Mouse (Mus musculus): ENCODE measurements around the gene Cdkl4. TPM values are rescaled to one million over a fixed set of nuclear protein-coding genes. Genes with fewer than 3 reads are reported as not detected.

The Cdkl4 gene
- polyA plus RNA-seq, 1 experiment from 2014 or later: 0.73 TPM

DNA sequence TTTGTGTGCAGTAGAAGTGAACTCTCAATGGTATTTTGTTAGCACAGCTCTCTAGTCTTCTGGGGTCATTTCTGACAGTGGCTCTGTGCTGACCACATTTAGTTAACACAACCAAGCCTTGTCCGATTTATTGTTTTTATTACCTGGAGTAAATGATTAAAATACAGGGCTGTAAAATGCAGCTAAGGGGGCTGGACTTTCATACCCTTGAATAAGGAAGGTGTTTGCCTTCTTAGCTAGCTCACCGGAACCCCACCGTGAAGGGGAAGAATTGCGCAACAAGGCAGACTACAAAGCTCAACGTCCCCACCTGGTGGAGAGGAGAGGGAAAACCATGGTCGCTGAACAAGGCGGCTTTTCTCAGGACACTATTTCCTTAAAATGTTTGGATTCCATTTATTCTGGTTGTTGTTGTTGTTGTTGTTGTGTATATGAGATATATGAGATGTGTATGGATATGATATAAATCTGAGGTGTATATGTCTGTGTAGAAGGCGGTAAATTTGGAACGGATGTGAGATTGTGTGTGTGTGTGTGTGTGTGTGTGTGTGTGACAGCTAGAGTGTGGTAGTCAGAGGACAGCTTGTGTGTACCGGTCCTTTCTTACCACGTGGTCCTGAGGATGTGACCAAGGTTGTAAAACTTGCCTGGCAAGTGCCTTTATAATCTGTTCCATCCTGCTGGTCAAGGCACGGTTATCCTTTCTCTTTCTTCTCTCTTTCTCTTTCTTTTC is 16.8 kb downstream of the Cdkl4 start:
- 18% methylated on average over 12 of the region's 12 CpGs for WGBS
- no peaks in the 10 kb centered on the region for H3K4me1 ChIP-seq
- peak overlapping the region; percentile 44 for H3K4me2 ChIP-seq (replicated peaks)
- no peaks in the 10 kb centered on the region for H3K27me3 ChIP-seq
- H3K4me3 ChIP-seq: no peak overlapping the region
- H3K9me3 ChIP-seq: no peaks in the 10 kb centered on the region
- ATAC-seq (ENCODE audit: low FRiP score, low read depth): peak; percentile 68; the same call in 1 of the 2 replicates
- H3K9ac ChIP-seq: no peak overlapping the region
- H3K36me3 ChIP-seq: peaks cover 12% of the 10 kb centered on the region
- H3K27ac ChIP-seq: no peak overlapping the region

GRCm38 (mm10) chr17:80559745-80560144 is 17.9 kb downstream of the Cdkl4 start:
- Histone ChIP-seq H3K9me3 (no peaks in the 10 kb centered on the region), H3K4me1 (no peaks in the 10 kb centered on the region), H3K27me3 (no peaks in the 10 kb centered on the region), H3K27ac (no peak overlapping the region), H3K4me3 (no peak overlapping the region), H3K4me2 (replicated peaks) (no peak overlapping the region), H3K9ac (no peak overlapping the region), H3K36me3 (peaks cover 12% of the 10 kb centered on the region)
- WGBS: 88% methylated on average over 4 of the region's 4 CpGs
- no peak for ATAC-seq (ENCODE audit: low FRiP score, low read depth)

DNA sequence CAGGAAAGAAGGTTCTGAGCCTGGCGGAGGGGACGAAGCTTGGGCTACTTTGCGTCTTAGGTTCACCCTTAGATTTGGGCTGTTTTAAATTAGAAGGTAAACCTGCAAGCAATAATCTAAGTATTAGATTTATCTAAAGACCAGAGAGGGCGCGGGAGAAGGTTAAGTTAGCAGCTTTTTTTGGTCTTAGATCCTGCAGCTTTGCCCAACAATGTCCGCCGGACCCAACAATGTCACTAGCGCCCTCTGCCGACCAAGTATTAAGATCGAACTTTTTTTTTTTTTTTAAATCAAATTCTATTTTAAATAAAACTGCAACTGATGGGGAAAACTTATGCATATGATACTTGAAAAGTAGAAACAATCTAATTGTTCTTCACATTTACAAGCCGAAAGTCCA is 18.6 kb downstream of the Cdkl4 start:
- H3K4me2 ChIP-seq (replicated peaks): no peak overlapping the region
- peaks cover 9% of the 10 kb centered on the region for H3K36me3 ChIP-seq
- no peak overlapping the region for H3K27ac ChIP-seq
- no peaks in the 10 kb centered on the region for H3K4me1 ChIP-seq
- H3K9ac ChIP-seq: no peak overlapping the region
- no peak for ATAC-seq (ENCODE audit: low FRiP score, low read depth)
- no peaks in the 10 kb centered on the region for H3K27me3 ChIP-seq
- H3K4me3 ChIP-seq: no peak overlapping the region
- H3K9me3 ChIP-seq: no peaks in the 10 kb centered on the region
- WGBS: 34% methylated on average over 11 of the region's 11 CpGs

DNA sequence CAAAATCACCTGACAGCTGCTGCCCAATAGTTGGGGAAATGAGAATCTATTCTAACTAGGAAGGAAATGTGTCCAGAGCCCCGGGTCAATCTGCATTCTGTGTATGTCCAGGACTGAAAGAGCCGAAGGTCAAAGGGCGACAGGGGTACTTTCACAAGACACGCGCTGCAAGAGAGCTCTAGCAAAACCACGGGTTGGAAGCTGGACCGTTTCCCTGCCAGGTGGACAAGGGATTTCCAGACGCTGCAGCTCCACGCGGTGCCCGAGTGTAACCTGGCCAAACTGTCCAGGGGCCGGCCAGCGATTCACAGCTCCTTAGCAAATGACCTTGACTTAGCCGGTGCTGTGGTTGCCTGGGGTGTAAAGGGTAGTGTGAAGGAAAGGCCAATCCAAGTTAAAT is 19.0 kb downstream of the Cdkl4 start:
- Histone ChIP-seq H3K4me2 (replicated peaks) (no peak overlapping the region), H3K9ac (no peak overlapping the region), H3K36me3 (peaks cover 9% of the 10 kb centered on the region), H3K9me3 (no peaks in the 10 kb centered on the region), H3K4me1 (no peaks in the 10 kb centered on the region), H3K27ac (no peak overlapping the region), H3K4me3 (no peak overlapping the region), H3K27me3 (no peaks in the 10 kb centered on the region)
- 75% methylated on average over 14 of the region's 14 CpGs for WGBS
- ATAC-seq (ENCODE audit: low FRiP score, low read depth): no peak

- no peak for ATAC-seq (ENCODE audit: low FRiP score, low read depth)
- WGBS: 93% methylated on average over 5 of the region's 5 CpGs
- Histone ChIP-seq H3K4me1 (no peaks in the 10 kb centered on the region), H3K27ac (no peak overlapping the region), H3K9me3 (no peaks in the 10 kb centered on the region), H3K9ac (no peak overlapping the region), H3K4me3 (no peak overlapping the region), H3K27me3 (no peaks in the 10 kb centered on the region), H3K36me3 (peaks cover 9% of the 10 kb centered on the region), H3K4me2 (replicated peaks) (no peak overlapping the region)
Measured at GRCm38 (mm10) chr17:80557461-80557860, 20.2 kb downstream of the Cdkl4 start.

GRCm38 (mm10) chr17:80553318-80554270 is 24.0 kb downstream of the Cdkl4 start:
- Histone ChIP-seq H3K36me3 (peaks cover 9% of the 10 kb centered on the region), H3K9ac (peak overlapping the region; percentile 72), H3K4me3 (peak overlapping the region; percentile 63), H3K27ac (peak overlapping the region; percentile 63; the same call in 1 of the 2 replicates), H3K4me1 (no peaks in the 10 kb centered on the region), H3K4me2 (replicated peaks) (peak overlapping the region; percentile 63), H3K27me3 (no peaks in the 10 kb centered on the region), H3K9me3 (no peaks in the 10 kb centered on the region)
- WGBS: 4% methylated on average over 35 of the region's 35 CpGs
- ATAC-seq (ENCODE audit: low FRiP score, low read depth): peak; percentile 88

DNA sequence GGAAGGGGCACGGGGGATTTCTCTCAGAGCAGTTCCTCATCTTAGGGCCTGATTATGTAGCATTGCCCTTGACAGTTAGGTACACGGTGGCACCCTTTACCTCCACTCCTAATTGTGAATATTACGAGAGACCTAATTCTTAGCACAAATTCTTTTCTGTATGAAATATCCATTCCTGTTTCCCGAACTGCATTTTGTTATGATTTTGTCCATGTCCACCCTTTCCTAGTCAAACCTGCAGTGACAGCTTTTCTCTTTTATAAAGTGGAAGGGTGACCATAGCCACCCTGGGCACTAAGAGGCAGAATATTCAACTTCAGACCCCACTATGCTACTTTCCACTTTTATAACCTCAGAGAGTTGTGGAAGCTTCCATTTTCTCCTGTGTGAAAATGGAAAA is 25.0 kb downstream of the Cdkl4 start:
- Histone ChIP-seq H3K27me3 (no peaks in the 10 kb centered on the region), H3K4me2 (replicated peaks) (peak overlapping the region; percentile 63), H3K4me1 (no peaks in the 10 kb centered on the region), H3K27ac (no peak overlapping the region), H3K4me3 (peak overlapping the region; percentile 63; the same call in 1 of the 2 replicates), H3K9me3 (no peaks in the 10 kb centered on the region), H3K36me3 (peaks cover 9% of the 10 kb centered on the region), H3K9ac (no peak overlapping the region)
- WGBS: 88% methylated on average over 4 of the region's 4 CpGs
- ATAC-seq (ENCODE audit: low FRiP score, low read depth): no peak

DNA sequence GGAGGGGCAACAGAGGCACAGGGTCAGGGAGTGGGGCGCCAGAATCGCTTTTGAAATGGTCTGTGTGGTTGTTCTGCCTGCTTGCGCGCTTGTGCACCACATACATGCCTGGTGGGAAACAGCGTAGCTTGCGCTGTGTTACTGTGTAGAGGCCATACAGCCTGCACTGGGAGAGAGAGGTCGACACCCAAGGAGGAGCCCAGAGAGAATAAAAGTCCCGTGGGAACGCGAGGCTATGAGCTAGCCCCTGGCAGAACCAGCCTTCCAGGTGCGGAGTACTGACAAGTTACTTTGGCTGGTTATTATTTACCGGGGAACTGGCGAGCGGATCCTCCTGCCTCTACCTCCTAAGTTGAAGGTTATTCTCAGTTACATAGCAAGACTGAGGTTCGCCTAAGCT is 26.6 kb downstream of the Cdkl4 start:
- H3K36me3 ChIP-seq: no peaks in the 10 kb centered on the region
- 83% methylated on average over 15 of the region's 15 CpGs for WGBS
- no peaks in the 10 kb centered on the region for H3K27me3 ChIP-seq
- H3K9me3 ChIP-seq: no peaks in the 10 kb centered on the region
- H3K4me1 ChIP-seq: no peaks in the 10 kb centered on the region
- no peak overlapping the region for H3K27ac ChIP-seq
- no peak overlapping the region for H3K9ac ChIP-seq
- no peak overlapping the region for H3K4me2 ChIP-seq (replicated peaks)
- no peak for ATAC-seq (ENCODE audit: low FRiP score, low read depth)
- H3K4me3 ChIP-seq: no peak overlapping the region

GRCm38 (mm10) chr17:80546846-80547245 is 30.8 kb downstream of the Cdkl4 start:
- no peak overlapping the region for H3K9ac ChIP-seq

GRCm38 (mm10) chr17:80546227-80546626 is 31.4 kb downstream of the Cdkl4 start:
- Histone ChIP-seq H3K36me3 (no peaks in the 10 kb centered on the region), H3K27me3 (no peaks in the 10 kb centered on the region), H3K9me3 (no peaks in the 10 kb centered on the region), H3K4me1 (no peaks in the 10 kb centered on the region), H3K27ac (no peak overlapping the region), H3K4me2 (replicated peaks) (no peak overlapping the region), H3K4me3 (no peak overlapping the region), H3K9ac (no peak overlapping the region)
- no peak for ATAC-seq (ENCODE audit: low FRiP score, low read depth)
- 87% methylated on average over 8 of the region's 8 CpGs for WGBS

More at GRCm38 (mm10) chr17:80546846-80547245, 30.8 kb downstream of the Cdkl4 start:
- Histone ChIP-seq H3K27me3 (no peaks in the 10 kb centered on the region), H3K27ac (no peak overlapping the region), H3K4me1 (no peaks in the 10 kb centered on the region), H3K4me3 (no peak overlapping the region), H3K4me2 (replicated peaks) (no peak overlapping the region), H3K36me3 (no peaks in the 10 kb centered on the region), H3K9me3 (no peaks in the 10 kb centered on the region)
- 91% methylated on average over 2 of the region's 2 CpGs for WGBS
- ATAC-seq (ENCODE audit: low FRiP score, low read depth): no peak

GRCm38 (mm10) chr17:80543646-80544045 is 34.0 kb downstream of the Cdkl4 start:
- ATAC-seq (ENCODE audit: low FRiP score, low read depth): no peak
- Histone ChIP-seq H3K9me3 (no peaks in the 10 kb centered on the region), H3K27ac (no peak overlapping the region), H3K36me3 (no peaks in the 10 kb centered on the region), H3K4me1 (no peaks in the 10 kb centered on the region), H3K27me3 (no peaks in the 10 kb centered on the region), H3K4me2 (replicated peaks) (no peak overlapping the region), H3K9ac (no peak overlapping the region), H3K4me3 (no peak overlapping the region)
- WGBS: 84% methylated on average over 20 of the region's 20 CpGs

GRCm38 (mm10) chr17:80537136-80537535 is 40.5 kb downstream of the Cdkl4 start:
- ATAC-seq (ENCODE audit: low FRiP score, low read depth): no peak
- Histone ChIP-seq H3K4me2 (replicated peaks) (no peak overlapping the region), H3K36me3 (no peaks in the 10 kb centered on the region), H3K9ac (no peak overlapping the region), H3K27me3 (no peaks in the 10 kb centered on the region), H3K4me1 (no peaks in the 10 kb centered on the region), H3K4me3 (no peak overlapping the region), H3K27ac (no peak overlapping the region), H3K9me3 (no peaks in the 10 kb centered on the region)
- WGBS: 58% methylated on average over 6 of the region's 6 CpGs

Measured in limb, embryonic 13.5 days (tissue).